Mouse (Mus musculus): ENCODE data around the gene Tcf20.

The Tcf20 gene

GRCm38 (mm10) chr15:82987732-82988112 lies at the start of gene Tcf20:
Gene Tcf20, minus strand, starts transcription at chr15:82987872.
- peak within 1 kb of the TSS; percentile 79 for H3K4me3 ChIP-seq (replicated peaks; ENCODE audit: low read length)
- peaks cover 36% of the 10 kb centered on the region for H3K4me1 ChIP-seq (replicated peaks; ENCODE audit: low read depth, low read length)

GRCm38 (mm10) chr15:83036900-83037519 lies 49.3 kb upstream of the Tcf20 start:
- H3K4me3 ChIP-seq (replicated peaks; ENCODE audit: low read length) = no peak overlapping the region
- H3K27me3 ChIP-seq (ENCODE audit: insufficient read depth, low read length) = peaks cover 31% of the 10 kb centered on the region
- TF ChIP-seq POU5F1 (IDR thresholded peaks at IDR 0.05; ENCODE audit: borderline replicate concordance, low read length) (no peak), CTCF (conservative IDR thresholded peaks at IDR 0.05; ENCODE audit: low read length) (no peak), NANOG (IDR thresholded peaks at IDR 0.05; ENCODE audit: borderline replicate concordance, low read length) (no peak)
- H3K4me1 ChIP-seq (replicated peaks; ENCODE audit: low read depth, low read length) = peaks cover 90% of the 10 kb centered on the region
- no peaks in the 10 kb centered on the region for H3K9me3 ChIP-seq (ENCODE audit: low read length)
- H3K36me3 ChIP-seq (ENCODE audit: insufficient read depth, low read length) = no peaks in the 10 kb centered on the region

More at GRCm38 (mm10) chr15:82987732-82988112, at the start of gene Tcf20:
- Histone ChIP-seq H3K36me3 (ENCODE audit: insufficient read depth, low read length) (no peaks in the 10 kb centered on the region), H3K27me3 (ENCODE audit: insufficient read depth, low read length) (peaks cover 82% of the 10 kb centered on the region), H3K9me3 (ENCODE audit: low read length) (no peaks in the 10 kb centered on the region)
- no peak for TF ChIP-seq CTCF (conservative IDR thresholded peaks at IDR 0.05; ENCODE audit: low read length)
- TF ChIP-seq POU5F1 (IDR thresholded peaks at IDR 0.05; ENCODE audit: borderline replicate concordance, low read length) = no peak
- no peak for TF ChIP-seq NANOG (IDR thresholded peaks at IDR 0.05; ENCODE audit: borderline replicate concordance, low read length)

- Histone ChIP-seq H3K4me3 (replicated peaks; ENCODE audit: low read length) (no peak overlapping the region), H3K4me1 (replicated peaks; ENCODE audit: low read depth, low read length) (peaks cover 81% of the 10 kb centered on the region), H3K9me3 (ENCODE audit: low read length) (no peaks in the 10 kb centered on the region), H3K36me3 (ENCODE audit: insufficient read depth, low read length) (no peaks in the 10 kb centered on the region), H3K27me3 (ENCODE audit: insufficient read depth, low read length) (peaks cover 40% of the 10 kb centered on the region)
- TF ChIP-seq CTCF (conservative IDR thresholded peaks at IDR 0.05; ENCODE audit: low read length) (no peak), NANOG (IDR thresholded peaks at IDR 0.05; ENCODE audit: borderline replicate concordance, low read length) (no peak), POU5F1 (IDR thresholded peaks at IDR 0.05; ENCODE audit: borderline replicate concordance, low read length) (no peak)
These were observed 48.4 kb upstream of the Tcf20 start for GRCm38 (mm10) chr15:83036089-83036488.

- Histone ChIP-seq H3K4me1 (replicated peaks; ENCODE audit: low read depth, low read length) (peaks cover 64% of the 10 kb centered on the region), H3K36me3 (ENCODE audit: insufficient read depth, low read length) (no peaks in the 10 kb centered on the region), H3K9me3 (ENCODE audit: low read length) (no peaks in the 10 kb centered on the region), H3K4me3 (replicated peaks; ENCODE audit: low read length) (peak overlapping the region; percentile 56), H3K27me3 (ENCODE audit: insufficient read depth, low read length) (peaks cover 45% of the 10 kb centered on the region)
- TF ChIP-seq NANOG (IDR thresholded peaks at IDR 0.05; ENCODE audit: borderline replicate concordance, low read length) (no peak), POU5F1 (IDR thresholded peaks at IDR 0.05; ENCODE audit: borderline replicate concordance, low read length) (no peak), CTCF (conservative IDR thresholded peaks at IDR 0.05; ENCODE audit: low read length) (no peak)
These were observed 46.8 kb upstream of the Tcf20 start for GRCm38 (mm10) chr15:83034275-83034977.

GRCm38 (mm10) chr15:83032981-83033541 lies 45.4 kb upstream of the Tcf20 start, which contains the start of gene Nfam1:
Gene Nfam1, minus strand, starts transcription at chr15:83033306.
- H3K4me1 ChIP-seq (replicated peaks; ENCODE audit: low read depth, low read length) = peaks cover 51% of the 10 kb centered on the region
- H3K4me3 ChIP-seq (replicated peaks; ENCODE audit: low read length) = peak within 1 kb of the TSS; percentile 56; the same call in 1 of the 2 replicates
- H3K27me3 ChIP-seq (ENCODE audit: insufficient read depth, low read length) = peaks cover 49% of the 10 kb centered on the region
- no peaks in the 10 kb centered on the region for H3K9me3 ChIP-seq (ENCODE audit: low read length)
- no peaks in the 10 kb centered on the region for H3K36me3 ChIP-seq (ENCODE audit: insufficient read depth, low read length)
- TF ChIP-seq NANOG (IDR thresholded peaks at IDR 0.05; ENCODE audit: borderline replicate concordance, low read length) = no peak
- TF ChIP-seq CTCF (conservative IDR thresholded peaks at IDR 0.05; ENCODE audit: low read length) = no peak
- no peak for TF ChIP-seq POU5F1 (IDR thresholded peaks at IDR 0.05; ENCODE audit: borderline replicate concordance, low read length)

- H3K9me3 ChIP-seq (ENCODE audit: low read length) = no peaks in the 10 kb centered on the region
- H3K4me1 ChIP-seq (replicated peaks; ENCODE audit: low read depth, low read length) = peaks cover 41% of the 10 kb centered on the region
- H3K27me3 ChIP-seq (ENCODE audit: insufficient read depth, low read length) = peaks cover 68% of the 10 kb centered on the region
- no peak for TF ChIP-seq CTCF (conservative IDR thresholded peaks at IDR 0.05; ENCODE audit: low read length)
- no peak for TF ChIP-seq NANOG (IDR thresholded peaks at IDR 0.05; ENCODE audit: borderline replicate concordance, low read length)
- no peak for TF ChIP-seq POU5F1 (IDR thresholded peaks at IDR 0.05; ENCODE audit: borderline replicate concordance, low read length)
- no peaks in the 10 kb centered on the region for H3K36me3 ChIP-seq (ENCODE audit: insufficient read depth, low read length)
- H3K4me3 ChIP-seq (replicated peaks; ENCODE audit: low read length) = no peak overlapping the region
These were observed 43.2 kb upstream of the Tcf20 start for GRCm38 (mm10) chr15:83030884-83031283.

GRCm38 (mm10) chr15:83029725-83030718 lies 42.4 kb upstream of the Tcf20 start:
- Histone ChIP-seq H3K4me3 (replicated peaks; ENCODE audit: low read length) (no peak overlapping the region), H3K4me1 (replicated peaks; ENCODE audit: low read depth, low read length) (peaks cover 41% of the 10 kb centered on the region), H3K27me3 (ENCODE audit: insufficient read depth, low read length) (peaks cover 70% of the 10 kb centered on the region), H3K36me3 (ENCODE audit: insufficient read depth, low read length) (no peaks in the 10 kb centered on the region), H3K9me3 (ENCODE audit: low read length) (no peaks in the 10 kb centered on the region)
- TF ChIP-seq POU5F1 (IDR thresholded peaks at IDR 0.05; ENCODE audit: borderline replicate concordance, low read length) = no peak
- TF ChIP-seq NANOG (IDR thresholded peaks at IDR 0.05; ENCODE audit: borderline replicate concordance, low read length) = no peak
- no peak for TF ChIP-seq CTCF (conservative IDR thresholded peaks at IDR 0.05; ENCODE audit: low read length)
